Mouse (Mus musculus): ENCODE results near the gene Taf6. TPM values are rescaled to one million over a fixed set of nuclear protein-coding genes. Genes with fewer than 3 reads are reported as not detected.
A peak's percentile ranks its signal among the peaks of the same experiment; 100 is the strongest.

The Taf6 gene
- polyA plus RNA-seq, 2 experiments from 2014 or later, result 54.1 to 59.3 TPM

DNA sequence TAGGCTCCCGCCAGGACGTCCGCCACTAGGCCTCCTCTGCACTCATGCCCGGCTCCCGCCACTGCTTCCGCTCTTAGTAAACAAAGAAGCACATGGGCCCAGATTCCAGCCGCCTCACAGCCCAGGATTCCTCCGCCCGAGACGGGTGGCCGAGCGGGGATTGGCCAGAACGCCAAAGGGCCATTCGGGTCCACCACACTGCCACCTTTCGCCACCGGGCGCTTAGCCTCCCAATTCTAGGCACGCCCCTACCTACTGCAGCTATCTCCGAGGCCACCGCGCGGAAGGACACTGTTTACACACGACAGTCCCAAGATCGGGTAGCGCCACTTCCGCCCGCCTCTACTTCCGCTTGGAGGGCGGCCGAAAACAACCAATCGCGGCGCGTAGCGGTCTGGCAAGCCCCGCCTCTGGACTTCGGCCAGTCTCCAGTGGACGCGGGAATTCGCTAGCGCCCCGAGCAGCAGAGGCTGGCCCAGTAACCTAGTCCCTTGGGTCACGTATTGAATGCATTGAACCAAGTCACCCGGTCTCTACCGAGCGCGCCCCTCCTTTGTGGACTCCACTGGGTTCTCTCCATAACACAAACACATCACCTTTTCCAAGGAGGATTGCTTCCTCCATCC lies 16.2 kb downstream of the Taf6 start:
- ATAC-seq, result peak; percentile 52

- no peak for ATAC-seq
Observed at GRCm38 (mm10) chr5:138165594-138165993, 21.7 kb downstream of the Taf6 start.

DNA sequence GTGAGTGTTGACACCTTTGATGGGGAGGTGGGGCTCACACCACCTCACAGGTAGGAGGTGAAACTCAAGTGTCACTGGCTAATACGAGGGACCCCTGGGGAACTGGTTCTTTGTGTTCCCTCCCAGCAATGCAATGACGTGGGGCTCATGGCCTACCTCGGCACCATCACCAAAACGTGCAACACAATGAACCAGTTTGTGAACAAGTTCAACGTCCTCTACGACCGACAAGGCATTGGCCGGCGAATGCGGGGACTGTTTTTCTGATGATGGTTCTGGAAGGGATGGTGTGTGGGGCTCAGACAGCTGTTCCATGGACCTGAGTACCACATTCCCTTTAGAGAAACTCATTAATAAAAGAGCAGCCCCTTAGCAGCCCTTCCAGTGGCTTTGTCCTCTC lies 23.6 kb downstream of the Taf6 start:
- no peak for ATAC-seq

DNA sequence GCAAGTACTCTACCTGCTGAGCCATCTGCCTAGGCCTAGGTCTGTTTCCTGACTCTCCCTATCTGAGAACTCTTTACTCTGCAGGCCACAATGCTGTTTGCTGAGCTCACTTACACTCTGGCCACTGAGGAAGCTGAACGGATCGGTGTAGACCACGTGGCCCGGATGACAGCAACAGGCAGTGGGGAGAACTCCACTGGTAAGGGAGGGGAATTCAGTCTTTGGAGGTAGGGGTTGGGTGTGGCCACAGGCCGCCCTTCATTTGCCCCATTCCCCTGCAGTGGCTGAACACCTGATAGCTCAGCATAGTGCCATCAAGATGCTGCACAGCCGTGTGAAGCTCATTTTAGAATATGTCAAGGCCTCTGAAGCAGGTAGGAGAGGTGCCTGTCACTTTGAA lies 24.2 kb downstream of the Taf6 start:
- ATAC-seq, result no peak

GRCm38 (mm10) chr5:138160842-138161665 lies 26.2 kb downstream of the Taf6 start, which contains the start of gene Cops6:
TSS of gene Cops6 (plus strand) at chr5:138161071.
- peak; percentile 96 for ATAC-seq

DNA sequence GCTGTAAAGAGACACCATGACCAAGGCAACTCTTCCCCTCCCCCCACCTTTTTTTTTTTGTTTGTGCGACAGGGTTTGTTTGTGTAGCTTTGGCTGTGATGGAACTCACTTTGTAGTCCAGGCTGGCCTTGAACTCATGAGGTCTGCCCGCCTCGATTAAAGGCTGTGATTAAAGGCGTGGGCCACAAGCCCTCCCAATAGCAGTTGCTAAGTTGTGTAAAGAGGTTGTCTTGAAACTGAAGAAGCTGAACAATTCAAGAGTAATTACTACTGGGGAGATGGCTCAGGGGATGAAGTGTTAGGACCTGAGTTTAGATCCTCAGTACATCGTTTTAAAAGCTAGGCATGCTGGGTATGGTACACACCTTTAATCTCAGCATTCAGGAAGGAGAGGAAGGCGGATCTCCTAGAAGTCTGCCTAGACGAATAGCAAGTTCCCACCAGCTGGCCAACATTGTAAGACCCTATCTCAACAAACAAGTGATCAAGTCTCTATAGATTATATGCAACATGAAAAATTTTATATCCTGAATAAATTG lies 27.0 kb downstream of the Taf6 start:
- ATAC-seq, result no peak

GRCm38 (mm10) chr5:138155443-138155976 lies 31.7 kb downstream of the Taf6 start, which contains the start of gene Zfp113:
TSS of gene Zfp113 (minus strand) at chr5:138155744.
- peak; percentile 96 for ATAC-seq

- no peak for ATAC-seq
Observed at GRCm38 (mm10) chr5:138154390-138154789, 32.9 kb downstream of the Taf6 start.

DNA sequence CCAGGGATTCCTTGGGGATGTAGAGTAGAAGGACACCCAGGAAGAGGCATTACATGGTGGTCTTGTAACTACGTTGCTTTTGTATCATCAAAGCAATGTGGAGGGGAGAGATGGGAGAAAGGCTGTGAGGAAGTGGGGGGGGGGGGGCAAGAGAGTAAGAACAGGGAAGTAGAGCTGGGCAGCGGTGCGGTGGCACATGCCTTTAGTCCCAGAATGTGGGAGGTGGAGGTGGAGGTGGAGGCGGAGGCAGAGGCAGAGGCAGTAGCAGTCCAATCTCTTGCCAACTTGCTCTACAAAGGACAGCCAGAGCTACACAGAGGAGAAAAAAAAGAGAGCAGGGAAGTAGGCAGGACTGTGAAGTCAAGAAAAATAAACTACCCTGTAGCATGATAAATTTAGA lies 48.7 kb downstream of the Taf6 start:
- ATAC-seq, result no peak

DNA sequence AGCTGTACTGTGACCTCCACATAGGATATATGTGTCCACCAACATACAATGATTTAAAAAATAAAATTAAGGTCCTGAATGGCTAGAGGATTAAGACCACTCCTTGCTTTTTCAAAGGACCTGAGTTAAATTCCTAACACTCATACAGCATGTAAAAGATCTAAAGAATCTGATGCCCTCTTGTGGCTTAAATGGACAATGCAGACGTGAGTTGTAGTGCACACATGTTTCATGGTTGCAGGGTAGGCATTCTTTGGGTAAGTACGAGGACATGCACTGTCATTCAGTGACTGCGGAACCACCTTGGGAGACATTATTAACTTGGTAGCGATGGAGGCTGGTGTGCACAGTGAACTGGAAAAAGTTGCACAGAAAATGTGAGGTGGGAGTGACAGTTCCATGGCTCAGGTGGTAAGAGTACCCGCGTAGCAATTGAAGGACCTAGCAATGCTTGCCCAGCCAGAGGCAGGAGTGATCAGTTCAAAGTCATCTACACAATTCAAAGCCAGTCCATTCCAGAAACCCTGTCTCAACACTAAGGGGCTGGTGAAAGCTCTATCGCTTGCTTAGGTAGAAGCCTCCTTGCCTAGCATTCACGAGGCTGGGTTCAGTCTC lies 49.2 kb downstream of the Taf6 start:
- ATAC-seq, result peak; percentile 77

- no peak for ATAC-seq
Observed at GRCm38 (mm10) chr5:138137257-138137656, 50.0 kb downstream of the Taf6 start.

GRCm38 (mm10) chr5:138132425-138133064 lies 54.7 kb downstream of the Taf6 start:
- ATAC-seq, result no peak

Other genes with a start within 250 kb of the Taf6 start
- gene Gjc3, start 224.4 kb downstream of the Taf6 start, polyA plus RNA-seq (2017; shearing (Covaris generic)), result not detected
- gene Azgp1, start 205.9 kb downstream of the Taf6 start, polyA plus RNA-seq (2017; shearing (Covaris generic)), result under 1 TPM in 1 of 2 experiments, not detected in 1; 0.28 TPM
- not detected for gene Smok3a, start 166.2 kb downstream of the Taf6 start, polyA plus RNA-seq (2017; shearing (Covaris generic))
- gene Smok3b, start 166.0 kb downstream of the Taf6 start, polyA plus RNA-seq (2017; shearing (Covaris generic)), result not detected
- not detected for gene Smok3c, start 134.3 kb downstream of the Taf6 start, polyA plus RNA-seq (2017; shearing (Covaris generic))
- gene Zkscan1, start 102.4 kb downstream of the Taf6 start, polyA plus RNA-seq (2017; shearing (Covaris generic)), result 10 to 100 TPM; 10.9 to 11.8 TPM
- 10 to 100 TPM; 17.9 TPM for gene Zscan21, start 70.5 kb downstream of the Taf6 start, polyA plus RNA-seq (2017; shearing (Covaris generic))
- gene Zfp113, start 31.7 kb downstream of the Taf6 start, polyA plus RNA-seq (2017; shearing (Covaris generic)), result 10 to 100 TPM; 13.4 to 13.5 TPM
- gene Cops6, start 26.4 kb downstream of the Taf6 start, polyA plus RNA-seq (2017; shearing (Covaris generic)), result 100 to 1,000 TPM; 188 to 252 TPM
- gene Ap4m1, start 15.4 kb downstream of the Taf6 start, polyA plus RNA-seq (2017; shearing (Covaris generic)), result 1 to 10 TPM; 4.8 to 5.4 TPM
- 10 to 100 TPM; 57.5 to 61.8 TPM for gene Mcm7, start 15.0 kb downstream of the Taf6 start, polyA plus RNA-seq (2017; shearing (Covaris generic))
- gene Cnpy4, start within 50 bp of the Taf6 start, polyA plus RNA-seq (2017; shearing (Covaris generic)), result 10 to 100 TPM; 38.4 to 55.4 TPM
- gene Mblac1, start 6.9 kb upstream of the Taf6 start, polyA plus RNA-seq (2017; shearing (Covaris generic)), result under 1 TPM; 0.42 to 0.51 TPM
- under 1 TPM; 0.16 to 0.18 TPM for gene Nxpe5, start 38.4 kb upstream of the Taf6 start, polyA plus RNA-seq (2017; shearing (Covaris generic))
- gene Lamtor4, start 68.0 kb upstream of the Taf6 start, polyA plus RNA-seq (2017; shearing (Covaris generic)), result 100 to 1,000 TPM; 112 to 123 TPM
- gene BC037034, start 76.6 kb upstream of the Taf6 start, polyA plus RNA-seq (2017; shearing (Covaris generic)), result 1 to 10 TPM; 3.9 to 4.7 TPM
- gene Gal3st4, start 85.4 kb upstream of the Taf6 start, polyA plus RNA-seq (2017; shearing (Covaris generic)), result under 1 TPM; 0.43 to 0.49 TPM
- not detected for gene Gm43720, start 92.5 kb upstream of the Taf6 start, polyA plus RNA-seq (2017; shearing (Covaris generic))
- not detected for gene Gpc2, start 92.6 kb upstream of the Taf6 start, polyA plus RNA-seq (2017; shearing (Covaris generic))
- under 1 TPM; 0.13 to 0.62 TPM for gene Stag3, start 92.8 kb upstream of the Taf6 start, polyA plus RNA-seq (2017; shearing (Covaris generic))
- 10 to 100 TPM; 10.4 to 12.3 TPM for gene Pvrig, start 154.5 kb upstream of the Taf6 start, polyA plus RNA-seq (2017; shearing (Covaris generic))

Data from activated CD4-positive, CD25-positive, alpha-beta regulatory T cell, adult 4 months (primary cell).